In genomic region chr16:37440628-37441164, GRCm38 (mm10) we compare ENCODE assay signal across 10 mouse cellular contexts. TPM values are rescaled to one million over a fixed set of nuclear protein-coding genes. Genes with fewer than 3 reads are reported as not detected.
A peak's percentile ranks its signal among the peaks of the same experiment; 100 is the strongest.
DNase-seq lines count a peak whose midpoint lies in the region; ATAC-seq and TF ChIP-seq lines count a peak whose summit lies in the region.
"Had no signal": no experiment of that assay in that cellular context is flagged by ENCODE, and none has a peak within 500 bp of the region (broad histone marks: within the 10 kb centered on the region; RNA-seq: fewer than 3 reads in every experiment).

No protein-coding gene starts in this region.

- H3K4me3 ChIP-seq in heart, embryonic 11.5 days (ENCODE audit: low read depth, low read length): no peak overlapping the region
- no peak overlapping the region for H3K4me3 ChIP-seq in cortical plate, adult 2 months (ENCODE audit: insufficient read depth, low read length)
- H3K4me3 ChIP-seq in neural tube, embryonic 11.5 days (ENCODE audit: low read depth, low read length): no peak overlapping the region
- H3K4me3 ChIP-seq: erythroblast, embryonic 14.5 days; midbrain, embryonic 12.5 days had no signal

- WGBS in heart, embryonic 11.5 days (ENCODE audit: insufficient replicate concordance): 72% methylated on average over 14 of the region's 14 CpGs
- WGBS in neural tube, embryonic 11.5 days: 75% methylated on average over 14 of the region's 14 CpGs

- DNase-seq in heart, adult 11 months: peak; percentile 94
- peak; percentile 85 for DNase-seq in Muller cell, postnatal 12 days (ENCODE audit: inconsistent ontology term)
- peak; percentile 4 to 7 for DNase-seq in kidney, adult 8-10 months
- DNase-seq in neural tube, embryonic 11.5 days (ENCODE audit: low spot score): peak; percentile 28
- no peak for DNase-seq in spleen, postnatal 4 days (ENCODE audit: low spot score in 2 of 2)

- no peak overlapping the region for H3K4me2 ChIP-seq in heart, embryonic 11.5 days
- no peak overlapping the region for H3K4me2 ChIP-seq in neural tube, embryonic 11.5 days (ENCODE audit: low read depth)
- H3K4me2 ChIP-seq: midbrain, embryonic 12.5 days had no signal

- no peak overlapping the region for H3K27ac ChIP-seq in heart, embryonic 11.5 days (ENCODE audit: low read depth, low read length)
- H3K27ac ChIP-seq in cortical plate, adult 2 months (ENCODE audit: insufficient read depth, low read length): no peak overlapping the region
- H3K27ac ChIP-seq in neural tube, embryonic 11.5 days (ENCODE audit: low read depth, low read length): no peak overlapping the region
- H3K27ac ChIP-seq: midbrain, embryonic 12.5 days had no signal

- H3K9me3 ChIP-seq in heart, embryonic 11.5 days (replicated peaks; ENCODE audit: control insufficient read depth, low read length): no peaks in the 10 kb centered on the region
- no peaks in the 10 kb centered on the region for H3K9me3 ChIP-seq in neural tube, embryonic 11.5 days (ENCODE audit: control insufficient read depth, low read length)
- H3K9me3 ChIP-seq: midbrain, embryonic 12.5 days had no signal

- H3K36me3 ChIP-seq in heart, embryonic 11.5 days (ENCODE audit: control insufficient read depth, insufficient read depth, low read length): no peaks in the 10 kb centered on the region
- H3K36me3 ChIP-seq in neural tube, embryonic 11.5 days (ENCODE audit: control insufficient read depth, insufficient read depth, low read length): no peaks in the 10 kb centered on the region
- H3K36me3 ChIP-seq: midbrain, embryonic 12.5 days had no signal

- 0 out of 2 replicates have a peak, but pooled peaks have one; percentile 20 for TF ChIP-seq POLR2A in cortical plate, adult 2 months (IDR thresholded peaks at IDR 0.05; ENCODE audit: extremely low read depth, insufficient read depth, low read length)

- no peak for TF ChIP-seq CTCF in cortical plate, adult 2 months (IDR thresholded peaks at IDR 0.05; ENCODE audit: extremely low read depth, insufficient read depth, low read length)

- ATAC-seq in heart, embryonic 11.5 days (replicated peaks; ENCODE audit: insufficient number of reproducible peaks, low FRiP score, low TSS enrichment): no peak
- no peak for ATAC-seq in neural tube, embryonic 11.5 days (ENCODE audit: insufficient read depth, low FRiP score, low TSS enrichment)
- no peak for ATAC-seq in inflammation-experienced regulatory T-cells, adult 6 months

- H3K4me1 ChIP-seq in heart, embryonic 11.5 days (ENCODE audit: control insufficient read depth, insufficient read depth, low read length): no peaks in the 10 kb centered on the region
- 0 out of 2 replicates have a peak, but pooled peaks cover 2% of the 10 kb centered on the region for H3K4me1 ChIP-seq in cortical plate, adult 2 months (ENCODE audit: control insufficient read depth, insufficient read depth, low read length)
- H3K4me1 ChIP-seq in neural tube, embryonic 11.5 days (ENCODE audit: control insufficient read depth, insufficient read depth, low read length): no peaks in the 10 kb centered on the region
- H3K4me1 ChIP-seq: midbrain, embryonic 12.5 days had no signal

- H3K27me3 ChIP-seq in heart, embryonic 11.5 days (ENCODE audit: control insufficient read depth, insufficient read depth, low read length): no peaks in the 10 kb centered on the region
- H3K27me3 ChIP-seq in neural tube, embryonic 11.5 days (ENCODE audit: control insufficient read depth, insufficient read depth, low read length): no peaks in the 10 kb centered on the region
- H3K27me3 ChIP-seq: midbrain, embryonic 12.5 days had no signal

- no peak overlapping the region for H3K9ac ChIP-seq in heart, embryonic 11.5 days (ENCODE audit: low read depth, low read length)
- no peak overlapping the region for H3K9ac ChIP-seq in neural tube, embryonic 11.5 days (ENCODE audit: low read length)
- H3K9ac ChIP-seq: midbrain, embryonic 12.5 days had no signal

RNA-seq across cellular contexts. Expression of gene Stxbp5l, which starts 55.9 kb away (rescaled TPM):
- 0.47 and 0.77 TPM in 2 replicates for polyA plus RNA-seq in heart, embryonic 11.5 days (2014; fragmentation: Nextera tagmentation; extraction: Ambion mirVana)
- 15.5 and 16.8 TPM in 2 replicates for polyA plus RNA-seq in cortical plate, adult 2 months (2012; rRNA removed)
- polyA plus RNA-seq in neural tube, embryonic 11.5 days (2014; fragmentation: Nextera tagmentation; extraction: Ambion mirVana): 2.6 and 2.9 TPM in 2 replicates
- under 1 TPM in 1 of 3 experiments, not detected in 2; 0.15 TPM for polyA plus RNA-seq in inflammation-experienced regulatory T-cells, adult 6 months (2017; shearing (Covaris generic))
- polyA plus RNA-seq: erythroblast, embryonic 14.5 days had no signal

Comparison
In these comparisons a context has a peak if more than half of its experiments do, and no peak if none do; other contexts are left out.
1. DNase-seq: peak in heart, adult 11 months (single experiment), Muller cell, postnatal 12 days (single experiment), kidney, adult 8-10 months (2 of 2) and neural tube, embryonic 11.5 days (single experiment); none in spleen, postnatal 4 days (0 of 2).